Mouse (Mus musculus): ENCODE results near the gene Gna15.

The Gna15 gene

DNA sequence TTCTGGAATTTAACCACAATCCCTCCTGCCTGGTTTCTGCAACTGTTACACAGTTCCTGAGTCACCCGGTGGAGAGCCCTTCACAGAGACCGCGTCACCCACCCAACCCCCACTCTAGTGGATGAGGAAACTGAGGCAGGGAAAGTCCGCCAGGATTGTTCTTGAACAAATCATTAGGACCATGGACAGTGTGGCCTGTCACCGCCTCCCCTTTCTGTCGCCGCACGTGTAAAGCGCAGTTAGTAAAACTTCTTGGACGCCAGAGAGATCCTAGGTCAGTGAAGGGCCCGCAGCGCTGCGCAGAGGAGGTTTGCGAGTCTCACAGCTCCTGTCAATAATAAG, 71.1 kb downstream of the Gna15 start:
- DNase-seq (ENCODE audit: extremely low read depth, insufficient read length, low spot score) = no peak

Data from 3134 (cell line).